Mouse (Mus musculus): ENCODE data around the gene Ddx18.

The Ddx18 gene

DNA sequence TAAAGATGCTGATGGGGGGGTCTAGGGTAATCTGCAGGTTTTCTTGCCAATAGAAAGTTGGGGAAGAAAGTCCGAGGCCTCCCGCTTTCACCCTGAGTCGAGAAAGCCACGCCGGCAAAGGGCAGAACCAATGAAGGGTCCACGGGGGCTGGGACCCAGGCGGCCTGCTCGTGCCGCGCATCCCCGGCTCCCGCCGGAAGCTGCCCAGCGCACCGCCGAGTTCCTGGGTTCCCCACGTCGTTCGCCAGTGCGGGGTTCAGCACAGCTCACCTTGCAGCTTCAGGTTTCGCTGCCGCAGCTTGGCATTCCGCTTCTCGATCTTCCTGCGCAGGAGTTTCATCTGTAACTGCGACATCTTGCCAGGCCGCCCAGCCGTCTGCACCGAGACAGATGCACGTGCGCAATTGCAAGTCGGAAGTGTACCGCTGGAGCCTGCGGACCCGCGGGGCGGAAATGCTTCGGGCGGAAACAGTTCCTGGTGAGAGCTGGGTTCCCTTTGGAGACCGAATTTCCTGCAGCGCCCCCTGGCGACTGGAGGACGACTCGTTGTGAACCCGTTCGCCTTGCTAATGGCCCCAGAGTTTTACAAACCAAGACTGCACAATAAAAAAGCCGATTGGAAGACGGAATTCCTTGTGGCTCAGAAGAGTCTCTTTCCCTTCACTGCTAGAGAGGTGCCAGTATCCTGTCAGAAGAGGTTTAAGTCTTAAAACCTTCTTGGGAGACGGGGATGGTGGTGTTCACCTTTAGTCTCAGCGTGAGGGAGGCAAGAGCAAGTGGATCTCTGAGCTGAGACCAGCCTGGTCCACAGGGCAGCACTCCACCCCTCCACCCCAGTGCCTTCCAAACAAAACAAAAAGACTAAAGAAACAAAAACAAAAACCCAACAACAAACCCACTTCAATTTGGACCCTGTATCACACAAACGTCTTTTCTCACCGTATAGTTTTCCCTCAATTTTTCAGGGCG is at the start of gene Ddx18:
Ddx18 (minus strand) TSS at position 469 of the 969 bp plus-strand sequence.
- DNase-seq: peak; percentile 99

DNA sequence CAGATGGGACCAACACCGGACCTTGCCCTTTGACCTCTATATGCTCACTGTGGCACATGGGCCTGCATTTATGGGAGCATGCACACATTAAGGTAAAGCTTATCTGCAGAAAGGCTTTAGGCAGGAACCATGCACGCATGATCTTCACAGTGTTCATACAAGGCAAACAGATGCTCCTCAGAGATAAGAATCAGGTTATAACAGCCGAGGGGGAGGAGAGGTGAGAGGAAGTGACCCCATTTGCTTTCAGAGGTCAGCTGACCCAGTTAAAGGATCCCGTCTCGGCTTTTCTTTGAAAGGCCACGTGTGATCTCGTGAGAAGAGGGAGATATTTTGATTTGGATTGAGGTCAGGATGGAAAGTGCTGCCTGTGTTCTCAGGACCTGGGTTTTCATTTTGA is 40.2 kb upstream of the Ddx18 start:
- DNase-seq: no peak

DNA sequence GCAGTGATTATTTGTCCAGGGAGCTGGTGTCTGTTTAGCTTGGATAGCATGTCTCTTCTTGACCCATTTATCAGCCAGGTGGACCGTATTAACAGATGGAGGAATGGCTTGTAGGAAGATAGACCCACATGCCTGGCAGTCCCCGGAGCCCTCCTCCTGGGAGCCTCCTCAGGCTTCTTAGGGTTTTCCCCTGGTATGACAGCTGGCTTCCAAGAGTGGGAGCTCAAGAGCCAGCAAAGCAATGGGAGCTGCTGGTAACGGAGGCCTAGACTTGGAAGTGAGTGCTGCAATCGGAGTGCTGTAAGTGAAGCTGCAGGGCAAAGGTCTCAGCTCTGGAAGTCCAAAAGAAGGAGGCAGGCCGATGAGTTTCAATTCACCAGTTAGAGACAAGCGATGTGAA is 37.3 kb upstream of the Ddx18 start:
- no peak for DNase-seq

GRCm38 (mm10) chr1:121601893-121602292 is 34.1 kb upstream of the Ddx18 start:
- no peak for DNase-seq

DNA sequence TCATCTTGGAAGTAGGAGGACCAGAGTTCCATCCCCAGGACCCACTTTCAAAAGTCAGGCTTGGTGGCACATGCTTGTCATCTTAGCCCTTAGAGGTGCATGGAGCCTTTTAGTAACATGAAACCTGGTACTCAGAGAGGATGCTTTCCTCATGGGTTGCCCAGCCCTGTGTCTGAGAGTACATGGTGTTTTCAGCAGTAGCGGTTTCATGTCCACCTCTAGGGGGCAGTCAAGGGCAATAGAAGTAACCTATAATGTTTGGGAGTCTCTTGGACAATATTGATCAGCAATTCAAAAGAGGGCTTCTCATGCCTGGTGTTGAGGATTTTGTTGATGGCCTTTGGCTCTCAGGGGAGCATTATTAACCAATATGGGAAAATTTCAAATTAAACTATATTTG is 33.3 kb upstream of the Ddx18 start:
- DNase-seq: no peak

GRCm38 (mm10) chr1:121598421-121598820 is 30.6 kb upstream of the Ddx18 start:
- no peak for DNase-seq

DNA sequence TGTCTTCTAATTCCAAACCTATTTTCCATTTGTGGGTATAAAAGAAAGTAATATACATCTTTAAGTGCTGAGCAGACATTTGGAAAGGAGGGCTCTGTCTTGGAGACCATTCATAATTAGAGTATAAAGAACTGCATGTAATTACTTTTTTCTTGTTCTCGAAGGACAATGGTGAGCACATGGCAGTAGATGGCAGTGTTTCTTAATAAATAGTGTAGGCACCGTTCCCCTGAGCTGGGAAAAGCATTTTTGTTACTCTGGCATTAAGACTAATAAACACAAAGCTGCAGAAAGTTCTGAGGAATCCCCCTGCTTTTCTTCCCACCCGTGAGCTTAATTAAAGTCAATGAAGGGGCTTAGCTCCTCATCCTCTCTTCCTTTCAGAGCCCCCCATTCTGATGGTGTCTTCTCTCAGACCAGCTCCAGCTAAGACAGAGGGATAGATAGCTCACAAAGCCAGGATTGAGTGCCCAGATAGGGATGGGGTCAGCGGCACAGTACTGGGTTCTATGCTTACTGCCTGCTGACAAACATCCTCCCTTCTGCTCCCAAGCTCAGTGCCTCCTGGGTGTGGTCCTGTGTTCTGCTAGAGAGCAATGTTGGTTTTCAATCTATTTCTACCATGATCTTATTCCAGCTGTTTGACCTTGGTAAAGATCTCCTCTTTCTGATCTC is 29.3 kb upstream of the Ddx18 start:
- DNase-seq: no peak

GRCm38 (mm10) chr1:121584838-121585237 is 17.0 kb upstream of the Ddx18 start:
- DNase-seq: no peak

- DNase-seq: no peak
Measured at GRCm38 (mm10) chr1:121581133-121581855, 13.5 kb upstream of the Ddx18 start.

GRCm38 (mm10) chr1:121577491-121577890 is 9.7 kb upstream of the Ddx18 start:
- DNase-seq: no peak

- DNase-seq: no peak
Measured at GRCm38 (mm10) chr1:121570522-121570921, 2.7 kb upstream of the Ddx18 start.

DNA sequence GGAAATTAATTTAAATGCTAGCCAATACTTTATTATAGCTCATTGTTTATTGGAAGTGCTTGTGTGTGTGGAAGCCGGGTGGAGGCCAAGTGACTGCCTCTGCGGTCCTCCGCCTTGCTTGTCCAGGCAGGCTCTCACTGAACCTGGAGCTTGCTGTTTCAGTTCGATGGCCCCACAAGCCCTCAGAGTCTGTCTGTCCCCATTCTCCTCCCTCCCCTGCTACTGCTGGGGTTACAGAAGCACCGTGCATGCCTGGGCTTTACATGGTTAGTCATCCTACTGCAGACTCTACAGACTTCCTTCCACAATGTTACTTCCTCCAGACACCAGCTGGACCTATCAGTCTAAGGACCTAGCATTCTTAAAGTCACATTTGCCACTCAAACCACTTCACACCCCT is 9.9 kb downstream of the Ddx18 start:
- no peak for DNase-seq

GRCm38 (mm10) chr1:121551457-121551835 is 16.3 kb downstream of the Ddx18 start:
- DNase-seq: no peak

DNA sequence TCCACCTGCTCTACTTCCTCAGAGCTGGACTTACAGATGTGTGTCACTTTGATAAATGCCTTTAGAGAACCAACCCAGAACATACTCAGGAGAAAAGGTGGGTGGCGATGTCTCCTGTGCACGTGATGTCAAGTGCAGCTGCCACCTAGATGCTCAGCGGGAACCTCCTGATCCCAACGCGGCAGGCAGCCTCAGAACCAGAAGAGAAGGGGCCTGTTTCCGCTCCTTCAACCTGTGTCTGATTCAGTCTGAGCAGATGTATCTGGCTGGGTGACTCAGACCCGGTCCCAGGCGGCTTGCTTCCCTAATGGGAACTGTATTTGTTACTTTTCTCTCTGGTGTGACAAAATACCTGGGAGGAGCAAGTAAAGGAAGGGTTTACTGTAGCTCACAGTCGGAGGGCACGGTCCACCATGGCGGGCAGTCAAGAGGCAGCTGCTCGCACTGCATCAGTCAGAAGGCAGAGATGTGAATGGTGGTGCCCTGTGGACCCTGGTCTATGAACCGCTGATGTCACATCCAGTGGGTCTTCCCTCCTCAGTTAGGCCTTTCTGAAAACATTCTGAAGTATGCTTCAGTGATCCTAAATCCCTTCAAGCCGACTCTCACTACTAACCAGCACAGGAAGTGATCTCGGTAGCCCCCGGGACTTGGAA is 16.9 kb downstream of the Ddx18 start:
- DNase-seq: no peak

- no peak for DNase-seq
Measured at GRCm38 (mm10) chr1:121549456-121549855, 18.3 kb downstream of the Ddx18 start.

DNA sequence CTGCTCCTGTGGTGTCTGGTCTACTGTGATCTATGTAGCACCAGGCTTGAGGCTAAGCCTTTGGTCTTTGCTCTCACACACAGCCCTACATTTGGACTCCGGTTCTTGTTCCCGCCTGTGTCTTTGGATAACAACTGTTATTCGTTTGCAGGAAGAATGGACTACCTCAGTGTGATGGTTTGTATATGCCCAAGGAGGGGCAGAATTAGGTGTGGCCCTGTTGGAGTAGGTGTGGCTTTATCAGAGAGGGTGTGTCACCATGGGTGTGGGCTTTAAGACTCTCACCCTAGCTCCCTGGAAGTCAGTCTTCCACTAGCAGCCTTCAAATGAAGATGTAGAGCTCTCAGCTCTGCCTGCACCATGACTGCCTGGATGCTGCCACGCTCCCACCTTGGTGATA is 19.1 kb downstream of the Ddx18 start:
- no peak for DNase-seq

GRCm38 (mm10) chr1:121546844-121547243 is 20.9 kb downstream of the Ddx18 start:
- DNase-seq: no peak

- no peak for DNase-seq
Measured at GRCm38 (mm10) chr1:121540361-121540760, 27.4 kb downstream of the Ddx18 start.

- no peak for DNase-seq
Measured at GRCm38 (mm10) chr1:121531439-121531838, 36.4 kb downstream of the Ddx18 start.

- DNase-seq: no peak
Measured at GRCm38 (mm10) chr1:121529286-121529685, 38.5 kb downstream of the Ddx18 start.

- no peak for DNase-seq
Measured at GRCm38 (mm10) chr1:121528399-121528720, 39.4 kb downstream of the Ddx18 start, which contains the start of gene Htr5b. Htr5b (minus strand) TSS chr1:121528465.

DNA sequence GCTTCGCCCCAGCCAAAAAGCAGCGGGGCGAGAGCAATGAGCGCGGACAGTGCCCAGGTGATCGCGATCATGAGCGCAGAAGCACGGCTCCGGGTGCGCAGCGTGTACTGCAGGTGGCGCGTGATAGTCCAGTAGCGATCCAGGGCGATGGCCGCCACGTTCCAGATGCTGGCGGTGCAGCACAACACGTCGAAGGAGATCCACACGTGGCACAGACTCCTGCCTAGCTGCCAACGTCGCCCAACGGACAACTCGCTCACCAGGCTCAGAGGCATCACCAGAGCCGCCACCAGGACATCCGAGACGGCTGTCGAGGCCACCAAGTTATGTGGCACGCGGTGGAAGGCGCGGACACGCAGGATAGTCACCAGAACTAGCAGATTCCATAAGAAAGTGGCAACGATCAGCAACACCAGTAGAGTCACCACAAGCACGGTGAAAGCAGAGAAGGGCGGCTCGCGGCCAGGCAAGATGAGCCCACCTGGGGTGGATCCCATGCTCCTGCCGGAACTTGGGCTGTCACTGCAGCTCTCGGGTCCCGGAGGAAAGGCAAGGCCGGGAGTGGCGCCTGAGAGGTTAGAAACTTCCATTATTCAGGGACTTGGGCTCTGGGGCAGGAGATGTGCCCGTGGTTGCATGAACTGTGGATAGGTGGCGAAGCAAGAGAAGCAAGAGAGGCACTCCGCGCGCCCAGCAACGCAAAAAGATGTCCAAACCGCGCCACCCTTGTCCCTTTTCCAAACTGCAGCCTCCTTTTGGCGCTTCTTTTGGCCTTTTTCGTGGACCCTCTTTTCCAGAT is 40.0 kb downstream of the Ddx18 start:
- DNase-seq: no peak

All from lung, postnatal 14 days (tissue).